Mouse (Mus musculus) E14TG2a.4 (cell line): ENCODE results near the gene Plxnb2.

Experiments used
- CTCF ChIP-seq: conservative IDR thresholded peaks from 2 replicates; pipeline ENCODE4 v1.5.1; 2014; ENCODE audit warnings: low read length
- NANOG ChIP-seq: IDR thresholded peaks from 2 replicates; pipeline ENCODE4 v1.6.1; 2014; ENCODE audit warnings: borderline replicate concordance, low read length, mixed read lengths
- POU5F1 ChIP-seq: IDR thresholded peaks from 2 replicates; pipeline ENCODE4 v1.6.1; 2014; ENCODE audit warnings: low read length, borderline replicate concordance

DNA sequence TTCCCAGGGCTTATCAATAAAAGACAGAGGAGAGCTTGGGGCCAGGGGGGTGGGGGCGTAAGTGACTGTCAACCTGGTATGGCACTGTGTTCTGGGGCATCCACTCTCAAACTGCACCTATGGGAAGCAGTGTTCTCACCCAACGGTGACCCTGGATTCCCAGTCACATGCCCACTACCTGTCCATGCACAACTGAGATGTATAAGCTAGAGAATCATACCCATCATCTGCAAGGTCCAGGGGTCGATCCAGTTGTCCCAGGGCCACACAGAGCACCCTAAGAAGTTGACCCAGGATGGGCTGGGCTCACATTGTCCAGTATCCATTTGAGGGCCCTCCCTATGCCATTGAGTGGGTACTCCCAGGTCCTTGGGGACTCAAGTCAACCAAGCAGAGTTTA lies 56.3 kb downstream of the Plxnb2 start:
- TF ChIP-seq CTCF (no peak), POU5F1 (no peak), NANOG (no peak)
